Comparison of ENCODE assay signal across 28 mouse cellular contexts in the genomic region with DNA sequence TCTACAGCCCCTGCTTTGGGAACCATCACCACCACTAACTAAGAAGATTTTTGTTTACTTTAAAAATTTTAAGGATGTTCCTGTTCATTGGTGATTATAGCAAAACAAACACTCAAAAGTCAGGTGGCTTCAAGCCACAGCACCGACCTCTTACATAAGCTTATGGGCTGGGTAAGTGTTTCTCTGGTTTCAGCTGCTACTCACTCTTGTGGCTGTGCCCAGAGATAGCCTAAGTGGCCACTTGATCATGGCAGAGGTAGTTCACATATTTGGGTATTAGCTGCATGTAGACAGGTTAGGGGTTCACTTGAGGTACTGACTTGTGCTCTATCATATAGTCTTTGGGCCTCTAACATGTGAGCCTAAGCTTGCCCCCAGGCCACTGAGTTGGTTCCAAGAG.
DNase-seq lines count a peak whose midpoint lies in the region; ATAC-seq and TF ChIP-seq lines count a peak whose summit lies in the region.
"Had no signal": no experiment of that assay in that cellular context is flagged by ENCODE, and none has a peak within 500 bp of the region (broad histone marks: within the 10 kb centered on the region; RNA-seq: fewer than 3 reads in every experiment).

No protein-coding gene starts in this region.

- TF ChIP-seq EP300 in lung, postnatal 0 days (IDR thresholded peaks at IDR 0.05): peak; percentile 71

- no peak overlapping the region for H3K27ac ChIP-seq in lung, embryonic 14.5 days (ENCODE audit: low read depth)
- H3K27ac ChIP-seq in lung, postnatal 0 days (ENCODE audit: low read length): no peak overlapping the region
- H3K27ac ChIP-seq: embryonic facial prominence, embryonic 10.5 days; embryonic facial prominence, embryonic 13.5 days; forebrain, embryonic 12.5 days; forebrain, embryonic 15.5 days; heart, adult 2 months; heart, embryonic 10.5 days; heart, embryonic 13.5 days; hindbrain, embryonic 12.5 days; hindbrain, embryonic 15.5 days had no signal

- TF ChIP-seq CTCF in lung, embryonic 14.5 days (IDR thresholded peaks at IDR 0.05; ENCODE audit: low read depth): no peak
- no peak for TF ChIP-seq CTCF in lung, postnatal 0 days (IDR thresholded peaks at IDR 0.05)

- no peak overlapping the region for H3K4me3 ChIP-seq in lung, embryonic 14.5 days (ENCODE audit: low read depth, low read length)
- H3K4me3 ChIP-seq in lung, postnatal 0 days (ENCODE audit: low read depth, low read length): no peak overlapping the region
- H3K4me3 ChIP-seq: embryonic facial prominence, embryonic 10.5 days; embryonic facial prominence, embryonic 13.5 days; erythroblast, embryonic 14.5 days; forebrain, embryonic 12.5 days; forebrain, embryonic 15.5 days; heart, adult 2 months; heart, embryonic 10.5 days; heart, embryonic 13.5 days; hindbrain, embryonic 12.5 days; hindbrain, embryonic 15.5 days had no signal

- 27% methylated on average over 1 of the region's 1 CpGs for WGBS in lung, embryonic 14.5 days
- WGBS in lung, postnatal 0 days: 33% methylated on average over 1 of the region's 1 CpGs

- H3K4me2 ChIP-seq in lung, embryonic 14.5 days: no peak overlapping the region
- no peak overlapping the region for H3K4me2 ChIP-seq in lung, postnatal 0 days (replicated peaks; ENCODE audit: low read depth, low read length)
- H3K4me2 ChIP-seq: embryonic facial prominence, embryonic 13.5 days; forebrain, embryonic 12.5 days; forebrain, embryonic 15.5 days; heart, embryonic 13.5 days; hindbrain, embryonic 12.5 days; hindbrain, embryonic 15.5 days had no signal

- no peaks in the 10 kb centered on the region for H3K4me1 ChIP-seq in lung, embryonic 14.5 days (ENCODE audit: insufficient read depth)
- H3K4me1 ChIP-seq in lung, postnatal 0 days (ENCODE audit: insufficient read depth, low read depth, low read length): no peaks in the 10 kb centered on the region
- H3K4me1 ChIP-seq: embryonic facial prominence, embryonic 10.5 days; embryonic facial prominence, embryonic 13.5 days; forebrain, embryonic 12.5 days; forebrain, embryonic 15.5 days; heart, embryonic 10.5 days; heart, embryonic 13.5 days; hindbrain, embryonic 12.5 days; hindbrain, embryonic 15.5 days had no signal

- H3K9me3 ChIP-seq in lung, embryonic 14.5 days (ENCODE audit: low read depth, low read length): no peaks in the 10 kb centered on the region
- no peaks in the 10 kb centered on the region for H3K9me3 ChIP-seq in lung, postnatal 0 days (ENCODE audit: low read length)
- H3K9me3 ChIP-seq: embryonic facial prominence, embryonic 10.5 days; embryonic facial prominence, embryonic 13.5 days; forebrain, embryonic 12.5 days; forebrain, embryonic 15.5 days; heart, embryonic 10.5 days; heart, embryonic 13.5 days; hindbrain, embryonic 12.5 days; hindbrain, embryonic 15.5 days had no signal

- ATAC-seq in lung, embryonic 14.5 days (ENCODE audit: insufficient read depth): no peak
- peak; percentile 72 for ATAC-seq in lung, postnatal 0 days
- ATAC-seq: CD4-positive, CD25-positive, alpha-beta regulatory T cell, adult 4 months; forebrain, embryonic 15.5 days had no signal

- H3K36me3 ChIP-seq in lung, embryonic 14.5 days (ENCODE audit: insufficient read depth): no peaks in the 10 kb centered on the region
- H3K36me3 ChIP-seq in lung, postnatal 0 days (ENCODE audit: insufficient read depth, low read length): no peaks in the 10 kb centered on the region
- H3K36me3 ChIP-seq: embryonic facial prominence, embryonic 10.5 days; embryonic facial prominence, embryonic 13.5 days; forebrain, embryonic 12.5 days; forebrain, embryonic 15.5 days; heart, embryonic 10.5 days; heart, embryonic 13.5 days; hindbrain, embryonic 12.5 days; hindbrain, embryonic 15.5 days had no signal

- no peak overlapping the region for H3K9ac ChIP-seq in lung, embryonic 14.5 days
- no peak overlapping the region for H3K9ac ChIP-seq in lung, postnatal 0 days (replicated peaks; ENCODE audit: low read depth)
- H3K9ac ChIP-seq: embryonic facial prominence, embryonic 13.5 days; forebrain, embryonic 12.5 days; forebrain, embryonic 15.5 days; heart, embryonic 13.5 days; hindbrain, embryonic 12.5 days; hindbrain, embryonic 15.5 days had no signal

- DNase-seq in lung, embryonic 14.5 days: peak; percentile 6
- DNase-seq in lung, postnatal 0 days (ENCODE audit: low spot score): peak; percentile 70
- DNase-seq in lung, postnatal 25 days (ENCODE audit: low spot score): peak; percentile 77
- DNase-seq in layer of hippocampus, postnatal 10 days (ENCODE audit: low spot score in 2 of 2): no peak
- DNase-seq in heart, postnatal 4 days: no peak
- no peak for DNase-seq in spleen, postnatal 14 days (ENCODE audit: low spot score in 2 of 2)
- no peak for DNase-seq in retina, embryonic 14.5 days (ENCODE audit: low spot score)
- DNase-seq: adrenal gland, adult 2 months; adrenal gland, postnatal 25 days; cerebellum, adult 11-12 months; cerebellum, adult 8-10 months; cerebellum, postnatal 10 days; cerebellum, postnatal 36 days; embryo, embryonic 11 days; gastrocnemius, postnatal 10 days; gastrocnemius, postnatal 36 days; heart, adult 2 months; heart, postnatal 14 days had no signal

- H3K27me3 ChIP-seq in lung, embryonic 14.5 days (ENCODE audit: insufficient read depth, low read length): no peaks in the 10 kb centered on the region
- no peaks in the 10 kb centered on the region for H3K27me3 ChIP-seq in lung, postnatal 0 days (replicated peaks; ENCODE audit: insufficient read depth, low read length)
- H3K27me3 ChIP-seq: embryonic facial prominence, embryonic 13.5 days; forebrain, embryonic 12.5 days; forebrain, embryonic 15.5 days; heart, embryonic 13.5 days; hindbrain, embryonic 12.5 days; hindbrain, embryonic 15.5 days had no signal

Comparison
In these comparisons a context has a peak if more than half of its experiments do, and no peak if none do; other contexts are left out.
1. DNase-seq: peak in lung, embryonic 14.5 days (single experiment), lung, postnatal 0 days (single experiment) and lung, postnatal 25 days (single experiment); none in layer of hippocampus, postnatal 10 days (0 of 2), heart, postnatal 4 days (single experiment), spleen, postnatal 14 days (0 of 2) and retina, embryonic 14.5 days (single experiment).